Mouse (Mus musculus): Measurements from ENCODE around the gene Pex7. TPM values are rescaled to one million over a fixed set of nuclear protein-coding genes. Genes with fewer than 3 reads are reported as not detected.

The Pex7 gene
- polyA plus RNA-seq, 1 experiment from 2014 or later: 23.3 TPM

GRCm38 (mm10) chr10:19947441-19947840 is 40.0 kb upstream of the Pex7 start:
- Histone ChIP-seq H3K27ac (replicated peaks; ENCODE audit: low read depth, low read length) (no peak overlapping the region), H3K9me3 (ENCODE audit: control insufficient read depth, low read length) (no peaks in the 10 kb centered on the region), H3K4me1 (ENCODE audit: control insufficient read depth, insufficient read depth, low read length) (no peaks in the 10 kb centered on the region), H3K36me3 (ENCODE audit: control insufficient read depth, insufficient read depth, low read length) (no peaks in the 10 kb centered on the region), H3K4me3 (ENCODE audit: low read depth, low read length) (no peak overlapping the region), H3K9ac (ENCODE audit: low read length) (no peak overlapping the region), H3K4me2 (ENCODE audit: low read depth, severe bottlenecking) (no peak overlapping the region), H3K27me3 (ENCODE audit: control insufficient read depth, insufficient read depth, low read length) (no peaks in the 10 kb centered on the region)
- ATAC-seq (ENCODE audit: insufficient number of reproducible peaks, low FRiP score, low TSS enrichment, low read depth) (no peak), DNase-seq (ENCODE audit: low spot score) (no peak)
- 92% methylated on average over 10 of the region's 10 CpGs for WGBS

- Histone ChIP-seq H3K4me1 (ENCODE audit: control insufficient read depth, insufficient read depth, low read length) (no peaks in the 10 kb centered on the region), H3K27ac (replicated peaks; ENCODE audit: low read depth, low read length) (no peak overlapping the region), H3K27me3 (ENCODE audit: control insufficient read depth, insufficient read depth, low read length) (no peaks in the 10 kb centered on the region), H3K9me3 (ENCODE audit: control insufficient read depth, low read length) (no peaks in the 10 kb centered on the region), H3K9ac (ENCODE audit: low read length) (no peak overlapping the region), H3K4me2 (ENCODE audit: low read depth, severe bottlenecking) (no peak overlapping the region), H3K4me3 (ENCODE audit: low read depth, low read length) (no peak overlapping the region), H3K36me3 (ENCODE audit: control insufficient read depth, insufficient read depth, low read length) (no peaks in the 10 kb centered on the region)
- 93% methylated on average over 6 of the region's 6 CpGs for WGBS
- ATAC-seq (ENCODE audit: insufficient number of reproducible peaks, low FRiP score, low TSS enrichment, low read depth) (no peak), DNase-seq (ENCODE audit: low spot score) (no peak)
These were observed 39.2 kb upstream of the Pex7 start for GRCm38 (mm10) chr10:19946644-19947043.

GRCm38 (mm10) chr10:19945651-19946050 is 38.2 kb upstream of the Pex7 start:
- DNase-seq (ENCODE audit: low spot score) (no peak), ATAC-seq (ENCODE audit: insufficient number of reproducible peaks, low FRiP score, low TSS enrichment, low read depth) (no peak)
- Histone ChIP-seq H3K36me3 (ENCODE audit: control insufficient read depth, insufficient read depth, low read length) (no peaks in the 10 kb centered on the region), H3K9me3 (ENCODE audit: control insufficient read depth, low read length) (no peaks in the 10 kb centered on the region), H3K4me1 (ENCODE audit: control insufficient read depth, insufficient read depth, low read length) (no peaks in the 10 kb centered on the region), H3K4me2 (ENCODE audit: low read depth, severe bottlenecking) (no peak overlapping the region), H3K27me3 (ENCODE audit: control insufficient read depth, insufficient read depth, low read length) (no peaks in the 10 kb centered on the region), H3K4me3 (ENCODE audit: low read depth, low read length) (no peak overlapping the region), H3K27ac (replicated peaks; ENCODE audit: low read depth, low read length) (no peak overlapping the region), H3K9ac (ENCODE audit: low read length) (no peak overlapping the region)
- 81% methylated on average over 7 of the region's 7 CpGs for WGBS

GRCm38 (mm10) chr10:19942621-19943020 is 35.1 kb upstream of the Pex7 start:
- Histone ChIP-seq H3K4me1 (ENCODE audit: control insufficient read depth, insufficient read depth, low read length) (peaks cover 5% of the 10 kb centered on the region; the same call in 1 of the 2 replicates), H3K27me3 (ENCODE audit: control insufficient read depth, insufficient read depth, low read length) (no peaks in the 10 kb centered on the region), H3K27ac (replicated peaks; ENCODE audit: low read depth, low read length) (no peak overlapping the region), H3K4me2 (ENCODE audit: low read depth, severe bottlenecking) (no peak overlapping the region), H3K36me3 (ENCODE audit: control insufficient read depth, insufficient read depth, low read length) (no peaks in the 10 kb centered on the region), H3K9ac (ENCODE audit: low read length) (no peak overlapping the region), H3K9me3 (ENCODE audit: control insufficient read depth, low read length) (no peaks in the 10 kb centered on the region), H3K4me3 (ENCODE audit: low read depth, low read length) (no peak overlapping the region)
- WGBS: 97% methylated on average over 3 of the region's 3 CpGs
- DNase-seq (ENCODE audit: low spot score): no peak
- ATAC-seq (ENCODE audit: insufficient number of reproducible peaks, low FRiP score, low TSS enrichment, low read depth): no peak

- H3K9me3 ChIP-seq (ENCODE audit: control insufficient read depth, low read length): no peaks in the 10 kb centered on the region
- H3K9ac ChIP-seq (ENCODE audit: low read length): no peak overlapping the region
- peaks cover 5% of the 10 kb centered on the region; the same call in 1 of the 2 replicates for H3K4me1 ChIP-seq (ENCODE audit: control insufficient read depth, insufficient read depth, low read length)
- ATAC-seq (ENCODE audit: insufficient number of reproducible peaks, low FRiP score, low TSS enrichment, low read depth) (no peak), DNase-seq (ENCODE audit: low spot score) (no peak)
- no peak overlapping the region for H3K4me2 ChIP-seq (ENCODE audit: low read depth, severe bottlenecking)
- H3K27me3 ChIP-seq (ENCODE audit: control insufficient read depth, insufficient read depth, low read length): no peaks in the 10 kb centered on the region
- 83% methylated on average over 9 of the region's 9 CpGs for WGBS
- H3K4me3 ChIP-seq (ENCODE audit: low read depth, low read length): no peak overlapping the region
- H3K36me3 ChIP-seq (ENCODE audit: control insufficient read depth, insufficient read depth, low read length): no peaks in the 10 kb centered on the region
- H3K27ac ChIP-seq (replicated peaks; ENCODE audit: low read depth, low read length): no peak overlapping the region
These were observed 34.4 kb upstream of the Pex7 start for GRCm38 (mm10) chr10:19941914-19942313.

- WGBS: 51% methylated on average over 6 of the region's 6 CpGs
- Histone ChIP-seq H3K27me3 (ENCODE audit: control insufficient read depth, insufficient read depth, low read length) (no peaks in the 10 kb centered on the region), H3K9ac (ENCODE audit: low read length) (no peak overlapping the region), H3K4me2 (ENCODE audit: low read depth, severe bottlenecking) (no peak overlapping the region), H3K4me1 (ENCODE audit: control insufficient read depth, insufficient read depth, low read length) (peaks cover 5% of the 10 kb centered on the region; the same call in 1 of the 2 replicates), H3K36me3 (ENCODE audit: control insufficient read depth, insufficient read depth, low read length) (no peaks in the 10 kb centered on the region), H3K4me3 (ENCODE audit: low read depth, low read length) (no peak overlapping the region), H3K27ac (replicated peaks; ENCODE audit: low read depth, low read length) (no peak overlapping the region), H3K9me3 (ENCODE audit: control insufficient read depth, low read length) (no peaks in the 10 kb centered on the region)
- no peak for ATAC-seq (ENCODE audit: insufficient number of reproducible peaks, low FRiP score, low TSS enrichment, low read depth)
- no peak for DNase-seq (ENCODE audit: low spot score)
These were observed 33.6 kb upstream of the Pex7 start for GRCm38 (mm10) chr10:19941063-19941462.

- no peaks in the 10 kb centered on the region for H3K27me3 ChIP-seq (ENCODE audit: control insufficient read depth, insufficient read depth, low read length)
- H3K9ac ChIP-seq (ENCODE audit: low read length): no peak overlapping the region
- ATAC-seq (ENCODE audit: insufficient number of reproducible peaks, low FRiP score, low TSS enrichment, low read depth) (no peak), DNase-seq (ENCODE audit: low spot score) (no peak)
- H3K4me2 ChIP-seq (ENCODE audit: low read depth, severe bottlenecking): no peak overlapping the region
- peaks cover 5% of the 10 kb centered on the region; the same call in 1 of the 2 replicates for H3K4me1 ChIP-seq (ENCODE audit: control insufficient read depth, insufficient read depth, low read length)
- no peak overlapping the region for H3K4me3 ChIP-seq (ENCODE audit: low read depth, low read length)
- no peaks in the 10 kb centered on the region for H3K9me3 ChIP-seq (ENCODE audit: control insufficient read depth, low read length)
- 93% methylated on average over 8 of the region's 8 CpGs for WGBS
- no peak overlapping the region for H3K27ac ChIP-seq (replicated peaks; ENCODE audit: low read depth, low read length)
- H3K36me3 ChIP-seq (ENCODE audit: control insufficient read depth, insufficient read depth, low read length): no peaks in the 10 kb centered on the region
These were observed 33.1 kb upstream of the Pex7 start for GRCm38 (mm10) chr10:19940626-19941025.

- Histone ChIP-seq H3K9me3 (ENCODE audit: control insufficient read depth, low read length) (no peaks in the 10 kb centered on the region), H3K36me3 (ENCODE audit: control insufficient read depth, insufficient read depth, low read length) (no peaks in the 10 kb centered on the region), H3K27ac (replicated peaks; ENCODE audit: low read depth, low read length) (no peak overlapping the region), H3K4me3 (ENCODE audit: low read depth, low read length) (no peak overlapping the region), H3K27me3 (ENCODE audit: control insufficient read depth, insufficient read depth, low read length) (no peaks in the 10 kb centered on the region), H3K4me2 (ENCODE audit: low read depth, severe bottlenecking) (no peak overlapping the region), H3K9ac (ENCODE audit: low read length) (no peak overlapping the region), H3K4me1 (ENCODE audit: control insufficient read depth, insufficient read depth, low read length) (peaks cover 5% of the 10 kb centered on the region; the same call in 1 of the 2 replicates)
- ATAC-seq (ENCODE audit: insufficient number of reproducible peaks, low FRiP score, low TSS enrichment, low read depth): no peak
- DNase-seq (ENCODE audit: low spot score): no peak
- 88% methylated on average over 7 of the region's 7 CpGs for WGBS
These were observed 32.6 kb upstream of the Pex7 start for GRCm38 (mm10) chr10:19940127-19940526.

- no peak overlapping the region for H3K4me3 ChIP-seq (ENCODE audit: low read depth, low read length)
- no peaks in the 10 kb centered on the region for H3K27me3 ChIP-seq (ENCODE audit: control insufficient read depth, insufficient read depth, low read length)
- no peak for ATAC-seq (ENCODE audit: insufficient number of reproducible peaks, low FRiP score, low TSS enrichment, low read depth)
- H3K9me3 ChIP-seq (ENCODE audit: control insufficient read depth, low read length): no peaks in the 10 kb centered on the region
- H3K4me1 ChIP-seq (ENCODE audit: control insufficient read depth, insufficient read depth, low read length): peaks cover 5% of the 10 kb centered on the region; the same call in 1 of the 2 replicates
- no peak overlapping the region for H3K9ac ChIP-seq (ENCODE audit: low read length)
- H3K4me2 ChIP-seq (ENCODE audit: low read depth, severe bottlenecking): no peak overlapping the region
- no peaks in the 10 kb centered on the region for H3K36me3 ChIP-seq (ENCODE audit: control insufficient read depth, insufficient read depth, low read length)
- no peak for DNase-seq (ENCODE audit: low spot score)
- no peak overlapping the region for H3K27ac ChIP-seq (replicated peaks; ENCODE audit: low read depth, low read length)
- 61% methylated on average over 8 of the region's 8 CpGs for WGBS
These were observed 31.8 kb upstream of the Pex7 start for GRCm38 (mm10) chr10:19939282-19939705.

Data from limb, embryonic 11.5 days (tissue).